Mouse (Mus musculus): ENCODE data around the gene Pccb. TPM values are rescaled to one million over a fixed set of nuclear protein-coding genes. Genes with fewer than 3 reads are reported as not detected.

Gene Pccb
- polyA plus RNA-seq (2014; fragmentation: Illumina TruSeq; extraction: RNeasy Lipid Tissue Mini Kit (QIAGEN cat#74804); ENCODE audit: low read depth, low replicate concordance) = 70.2 TPM

GRCm38 (mm10) chr9:101034448-101035098 is at the start of gene Pccb:
Gene Pccb, minus strand, starts transcription at chr9:101034898.

GRCm38 (mm10) chr9:101073987-101074331 is 39.3 kb upstream of the Pccb start, which contains the start of gene Msl2:
Gene Msl2, plus strand, starts transcription at chr9:101074101.

Other genes starting within 250 kb of the Pccb start
- gene Msl2, start 39.2 kb upstream of the Pccb start, polyA plus RNA-seq (2014; fragmentation: Illumina TruSeq; extraction: RNeasy Lipid Tissue Mini Kit (QIAGEN cat#74804); ENCODE audit: low read depth, low replicate concordance) = 32.6 TPM
- 18.1 TPM for gene Ppp2r3a, start 216.9 kb upstream of the Pccb start, polyA plus RNA-seq (2014; fragmentation: Illumina TruSeq; extraction: RNeasy Lipid Tissue Mini Kit (QIAGEN cat#74804); ENCODE audit: low read depth, low replicate concordance)